Mouse (Mus musculus): ENCODE measurements around the gene Thoc3. TPM values are rescaled to one million over a fixed set of nuclear protein-coding genes. Genes with fewer than 3 reads are reported as not detected.
"Not testable (repeated sequence)": the region's sequence is repeated elsewhere in the genome, so short reads cannot be mapped to it uniquely, and the experiment has no call there.

Gene Thoc3
- polyA plus RNA-seq (2014; fragmentation: Nextera tagmentation; extraction: Ambion mirVana), result 153 and 154 TPM in 2 replicates

DNA sequence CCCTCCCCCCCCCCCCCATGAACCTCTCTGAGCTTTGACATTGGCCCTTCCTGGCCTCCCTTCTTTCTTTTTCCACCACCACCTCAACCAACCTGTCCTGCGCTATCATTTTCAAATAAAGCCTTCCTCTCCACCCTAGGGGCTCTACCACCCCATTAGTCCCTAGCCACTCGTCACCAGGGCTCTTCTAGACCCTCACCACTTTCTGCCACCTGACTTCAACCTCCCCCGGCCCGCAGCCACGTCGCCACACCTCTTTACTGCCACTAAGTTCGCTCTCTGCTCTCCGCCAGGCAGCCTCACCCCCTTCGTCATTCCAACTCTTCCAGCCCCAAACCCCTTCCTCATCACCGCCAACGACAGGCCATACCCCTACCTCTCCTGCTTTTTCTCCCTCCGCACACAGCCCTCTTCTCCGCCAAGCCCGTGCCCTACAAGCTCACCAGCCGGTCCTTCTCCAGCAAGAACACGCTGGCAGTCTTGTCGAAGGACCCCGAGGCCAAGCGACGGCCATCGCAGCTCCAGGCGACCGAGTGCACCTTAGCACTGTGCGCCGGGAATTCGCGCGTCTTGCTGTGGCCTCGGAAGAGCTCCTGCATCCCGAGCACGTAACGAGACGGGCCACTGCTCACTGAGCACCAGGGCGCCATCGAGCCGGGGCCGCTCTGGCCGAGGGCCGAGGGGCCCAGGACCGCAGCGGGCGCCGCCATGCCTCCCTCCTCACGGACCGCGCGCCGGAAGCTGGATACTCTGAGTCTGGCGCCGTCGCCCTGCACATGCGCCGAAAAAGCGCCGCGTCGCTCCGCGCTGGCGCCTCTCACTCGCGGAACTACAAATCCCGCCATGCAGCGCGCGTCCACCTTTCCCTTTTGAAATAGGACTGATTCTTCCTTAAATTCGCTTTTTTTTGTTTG is at the start of gene Thoc3:
Thoc3 (minus strand) TSS at position 752 of the 914 bp plus-strand sequence.
- DNase-seq (ENCODE audit: low spot score) (peak; percentile 92), ATAC-seq (ENCODE audit: insufficient read depth, low FRiP score, low TSS enrichment) (peak; percentile 93)
- H3K9ac ChIP-seq (ENCODE audit: low read length), result peak within 1 kb of the TSS; percentile 81
- H3K4me3 ChIP-seq (ENCODE audit: low read depth, low read length), result peak within 1 kb of the TSS; percentile 79
- no peak within 1 kb of the TSS for H3K27ac ChIP-seq (ENCODE audit: low read depth, low read length)
- under 1% methylated on average over 67 of the region's 67 CpGs for WGBS
- H3K4me2 ChIP-seq (ENCODE audit: low read depth), result peak within 1 kb of the TSS; percentile 87
- peaks cover 3% of the 10 kb centered on the region; the same call in 1 of the 2 replicates for H3K4me1 ChIP-seq (ENCODE audit: control insufficient read depth, insufficient read depth, low read length)
- 0 out of 2 replicates have a peak, but pooled peaks cover 2% of the 10 kb centered on the region for H3K9me3 ChIP-seq (ENCODE audit: control insufficient read depth, low read length)
- peaks cover 27% of the 10 kb centered on the region for H3K36me3 ChIP-seq (ENCODE audit: control insufficient read depth, insufficient read depth, low read length)
- no peaks in the 10 kb centered on the region for H3K27me3 ChIP-seq (ENCODE audit: control insufficient read depth, insufficient read depth, low read length)

GRCm38 (mm10) chr13:54505920-54506319 is 37.3 kb upstream of the Thoc3 start:
- Histone ChIP-seq H3K4me1 (ENCODE audit: control insufficient read depth, insufficient read depth, low read length) (peaks cover 3% of the 10 kb centered on the region), H3K27me3 (ENCODE audit: control insufficient read depth, insufficient read depth, low read length) (no peaks in the 10 kb centered on the region), H3K4me3 (ENCODE audit: low read depth, low read length) (no peak overlapping the region), H3K9ac (ENCODE audit: low read length) (no peak overlapping the region), H3K9me3 (ENCODE audit: control insufficient read depth, low read length) (no peaks in the 10 kb centered on the region), H3K4me2 (ENCODE audit: low read depth) (no peak overlapping the region), H3K36me3 (ENCODE audit: control insufficient read depth, insufficient read depth, low read length) (no peaks in the 10 kb centered on the region), H3K27ac (ENCODE audit: low read depth, low read length) (no peak overlapping the region)
- ATAC-seq (ENCODE audit: insufficient read depth, low FRiP score, low TSS enrichment), result no peak
- 92% methylated on average over 1 of the region's 1 CpGs for WGBS
- DNase-seq (ENCODE audit: low spot score), result no peak

- peak overlapping the region; percentile 62 for H3K4me3 ChIP-seq (ENCODE audit: low read depth, low read length)
- H3K4me2 ChIP-seq (ENCODE audit: low read depth), result peak overlapping the region; percentile 65
- no peaks in the 10 kb centered on the region for H3K9me3 ChIP-seq (ENCODE audit: control insufficient read depth, low read length)
- H3K9ac ChIP-seq (ENCODE audit: low read length), result peak overlapping the region; percentile 52
- DNase-seq (ENCODE audit: low spot score) (peak; percentile 19), ATAC-seq (ENCODE audit: insufficient read depth, low FRiP score, low TSS enrichment) (no peak)
- H3K4me1 ChIP-seq (ENCODE audit: control insufficient read depth, insufficient read depth, low read length), result peaks cover 3% of the 10 kb centered on the region
- WGBS, result 38% methylated on average over 7 of the region's 7 CpGs
- H3K36me3 ChIP-seq (ENCODE audit: control insufficient read depth, insufficient read depth, low read length), result no peaks in the 10 kb centered on the region
- peak overlapping the region; percentile 74; the same call in 1 of the 2 replicates for H3K27ac ChIP-seq (ENCODE audit: low read depth, low read length)
- H3K27me3 ChIP-seq (ENCODE audit: control insufficient read depth, insufficient read depth, low read length), result no peaks in the 10 kb centered on the region
Observed at GRCm38 (mm10) chr13:54504611-54505260, 36.1 kb upstream of the Thoc3 start.

DNA sequence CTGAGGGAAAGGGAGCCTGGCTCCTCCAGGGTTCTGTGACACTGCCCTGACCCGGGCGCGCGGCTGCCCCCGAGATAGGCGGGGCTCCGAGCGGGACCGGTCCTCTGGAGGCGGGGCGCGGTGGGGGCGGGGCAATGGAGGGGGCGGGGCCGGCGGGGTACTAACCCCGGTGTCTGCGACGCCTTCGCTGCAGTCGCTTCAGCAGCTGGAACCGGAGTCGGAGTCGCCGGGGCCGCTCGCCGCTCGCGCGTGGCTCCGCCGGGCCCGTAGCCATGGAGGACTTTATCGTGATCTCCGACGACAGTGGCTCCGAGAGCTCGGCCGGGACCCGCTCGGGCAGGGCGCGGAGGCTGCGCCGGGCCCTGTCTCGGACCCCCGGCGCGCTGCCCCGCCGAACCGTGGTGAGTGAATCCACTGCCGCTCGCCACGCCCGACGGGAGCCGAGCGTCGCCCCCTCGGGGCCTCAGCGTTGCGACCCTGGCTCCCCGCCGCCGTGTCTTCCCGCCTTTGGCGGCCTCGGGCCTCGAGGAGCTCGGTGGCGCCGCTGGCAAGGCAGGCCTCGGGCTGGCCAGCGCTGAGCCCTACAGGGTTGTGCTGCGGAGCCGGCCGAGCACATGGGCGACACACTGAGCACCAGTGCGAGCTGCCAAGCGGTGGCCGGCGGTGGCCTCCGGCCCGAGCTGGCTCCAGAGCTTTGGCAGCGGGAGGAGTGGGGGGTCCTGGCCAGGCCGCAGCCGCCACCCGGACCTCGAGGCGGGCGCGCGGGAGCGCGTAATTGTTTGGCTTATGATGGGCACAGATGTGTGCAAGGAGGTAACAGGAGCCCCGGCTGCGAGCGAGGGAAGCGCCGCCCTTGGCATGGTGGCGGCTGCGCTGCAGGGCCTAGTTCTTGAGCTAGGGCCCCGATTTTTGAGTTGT is 35.2 kb upstream of the Thoc3 start, which contains the start of gene Simc1:
Simc1 (plus strand) TSS at position 176 of the 918 bp plus-strand sequence.
- peak within 1 kb of the TSS; percentile 52 for H3K9ac ChIP-seq (ENCODE audit: low read length)
- no peaks in the 10 kb centered on the region for H3K27me3 ChIP-seq (ENCODE audit: control insufficient read depth, insufficient read depth, low read length)
- H3K9me3 ChIP-seq (ENCODE audit: control insufficient read depth, low read length), result no peaks in the 10 kb centered on the region
- peak; percentile 92 for ATAC-seq (ENCODE audit: insufficient read depth, low FRiP score, low TSS enrichment)
- peak within 1 kb of the TSS; percentile 74 for H3K27ac ChIP-seq (ENCODE audit: low read depth, low read length)
- under 1% methylated on average over 100 of the region's 105 CpGs for WGBS
- peak within 1 kb of the TSS; percentile 65 for H3K4me2 ChIP-seq (ENCODE audit: low read depth)
- H3K36me3 ChIP-seq (ENCODE audit: control insufficient read depth, insufficient read depth, low read length), result no peaks in the 10 kb centered on the region
- peak within 1 kb of the TSS; percentile 62 for H3K4me3 ChIP-seq (ENCODE audit: low read depth, low read length)
- peaks cover 3% of the 10 kb centered on the region for H3K4me1 ChIP-seq (ENCODE audit: control insufficient read depth, insufficient read depth, low read length)
- peak; percentile 75 for DNase-seq (ENCODE audit: low spot score)

GRCm38 (mm10) chr13:54503278-54503603 is 34.6 kb upstream of the Thoc3 start:
- Histone ChIP-seq H3K4me1 (ENCODE audit: control insufficient read depth, insufficient read depth, low read length) (peaks cover 3% of the 10 kb centered on the region), H3K36me3 (ENCODE audit: control insufficient read depth, insufficient read depth, low read length) (no peaks in the 10 kb centered on the region), H3K4me2 (ENCODE audit: low read depth) (peak overlapping the region; percentile 65), H3K9ac (ENCODE audit: low read length) (peak overlapping the region; percentile 52), H3K27ac (ENCODE audit: low read depth, low read length) (no peak overlapping the region), H3K9me3 (ENCODE audit: control insufficient read depth, low read length) (no peaks in the 10 kb centered on the region), H3K4me3 (ENCODE audit: low read depth, low read length) (peak overlapping the region; percentile 62), H3K27me3 (ENCODE audit: control insufficient read depth, insufficient read depth, low read length) (no peaks in the 10 kb centered on the region)
- under 1% methylated on average over 14 of the region's 14 CpGs for WGBS
- DNase-seq (ENCODE audit: low spot score) (no peak), ATAC-seq (ENCODE audit: insufficient read depth, low FRiP score, low TSS enrichment) (no peak; the same call in none of the 2 replicates)

GRCm38 (mm10) chr13:54501957-54502690 is 33.5 kb upstream of the Thoc3 start:
- H3K27ac ChIP-seq (ENCODE audit: low read depth, low read length), result no peak overlapping the region
- H3K9me3 ChIP-seq (ENCODE audit: control insufficient read depth, low read length), result no peaks in the 10 kb centered on the region
- ATAC-seq (ENCODE audit: insufficient read depth, low FRiP score, low TSS enrichment) (no peak), DNase-seq (ENCODE audit: low spot score) (no peak)
- H3K9ac ChIP-seq (ENCODE audit: low read length), result no peak overlapping the region
- no peak overlapping the region for H3K4me3 ChIP-seq (ENCODE audit: low read depth, low read length)
- no peak overlapping the region for H3K4me2 ChIP-seq (ENCODE audit: low read depth)
- H3K27me3 ChIP-seq (ENCODE audit: control insufficient read depth, insufficient read depth, low read length), result no peaks in the 10 kb centered on the region
- WGBS, result 69% methylated on average over 3 of the region's 3 CpGs
- peaks cover 3% of the 10 kb centered on the region for H3K4me1 ChIP-seq (ENCODE audit: control insufficient read depth, insufficient read depth, low read length)
- no peaks in the 10 kb centered on the region for H3K36me3 ChIP-seq (ENCODE audit: control insufficient read depth, insufficient read depth, low read length)

DNA sequence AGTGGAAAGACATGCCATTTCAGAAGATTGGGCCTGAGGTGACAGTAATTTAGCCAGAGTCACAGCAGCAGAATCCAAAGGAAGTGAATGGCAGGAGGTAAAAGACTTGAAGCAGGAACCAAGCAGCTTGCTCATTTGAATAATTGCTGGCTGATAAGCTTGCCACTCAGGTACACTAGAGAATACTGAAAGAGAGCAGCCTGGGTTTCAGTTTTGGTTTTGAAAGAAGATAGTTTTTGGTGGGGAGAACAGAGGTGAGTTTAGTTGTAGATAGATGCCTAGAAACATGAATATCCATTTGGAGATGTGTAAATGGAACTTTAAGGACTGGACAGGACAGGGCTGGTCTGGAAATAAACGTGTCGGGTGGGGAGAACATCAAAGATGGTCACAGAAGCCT is 32.7 kb upstream of the Thoc3 start:
- Histone ChIP-seq H3K4me3 (ENCODE audit: low read depth, low read length) (no peak overlapping the region), H3K36me3 (ENCODE audit: control insufficient read depth, insufficient read depth, low read length) (no peaks in the 10 kb centered on the region), H3K27me3 (ENCODE audit: control insufficient read depth, insufficient read depth, low read length) (no peaks in the 10 kb centered on the region), H3K27ac (ENCODE audit: low read depth, low read length) (no peak overlapping the region), H3K9ac (ENCODE audit: low read length) (no peak overlapping the region), H3K4me2 (ENCODE audit: low read depth) (no peak overlapping the region), H3K4me1 (ENCODE audit: control insufficient read depth, insufficient read depth, low read length) (peaks cover 3% of the 10 kb centered on the region), H3K9me3 (ENCODE audit: control insufficient read depth, low read length) (no peaks in the 10 kb centered on the region)
- no peak for DNase-seq (ENCODE audit: low spot score)
- 65% methylated on average over 2 of the region's 2 CpGs for whole genome bisulfite sequencing
- no peak for ATAC-seq (ENCODE audit: insufficient read depth, low FRiP score, low TSS enrichment)

GRCm38 (mm10) chr13:54499551-54499950 is 30.9 kb upstream of the Thoc3 start:
- not testable (repeated sequence) for H3K4me1 ChIP-seq (ENCODE audit: control insufficient read depth, insufficient read depth, low read length); H3K27ac ChIP-seq (ENCODE audit: low read depth, low read length); H3K4me2 ChIP-seq (ENCODE audit: low read depth); H3K9ac ChIP-seq (ENCODE audit: low read length); H3K9me3 ChIP-seq (ENCODE audit: control insufficient read depth, low read length); H3K36me3 ChIP-seq (ENCODE audit: control insufficient read depth, insufficient read depth, low read length); ATAC-seq (ENCODE audit: insufficient read depth, low FRiP score, low TSS enrichment); H3K27me3 ChIP-seq (ENCODE audit: control insufficient read depth, insufficient read depth, low read length); H3K4me3 ChIP-seq (ENCODE audit: low read depth, low read length); DNase-seq (ENCODE audit: low spot score)
- WGBS, result 93% methylated on average over 7 of the region's 7 CpGs

All from neural tube, embryonic 11.5 days (tissue).